9 mouse cellular contexts compared by ENCODE assay signal in the genomic region with DNA sequence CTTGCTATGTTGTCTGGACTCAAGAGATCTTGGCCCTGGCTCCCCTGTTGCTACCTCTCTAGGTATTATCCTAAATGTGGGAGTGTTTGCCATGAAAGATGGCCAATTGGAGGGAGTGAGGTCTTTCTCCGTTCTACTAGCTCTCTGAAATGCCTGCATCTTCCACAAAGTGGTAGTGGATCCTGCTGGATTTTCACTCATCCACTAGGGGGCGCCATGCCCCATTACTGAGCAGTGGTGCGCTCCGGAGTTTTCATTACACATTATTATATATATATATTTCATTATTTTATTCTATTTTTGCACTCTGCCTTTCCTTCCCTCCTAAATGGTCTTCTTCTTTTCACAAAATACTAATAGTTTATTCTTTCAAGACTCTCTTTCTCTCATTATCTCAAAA.
DNase-seq lines count a peak whose midpoint lies in the region; ATAC-seq and TF ChIP-seq lines count a peak whose summit lies in the region.
"Had no signal": no experiment of that assay in that cellular context is flagged by ENCODE, and none has a peak within 500 bp of the region (broad histone marks: within the 10 kb centered on the region; RNA-seq: fewer than 3 reads in every experiment).

No protein-coding gene starts in this region.

- no peak overlapping the region for H3K4me2 ChIP-seq in stomach, postnatal 0 days (replicated peaks; ENCODE audit: low read depth)

- TF ChIP-seq EP300 in stomach, postnatal 0 days (optimal IDR thresholded peaks at IDR 0.05) = no peak

- DNase-seq in cerebellum, adult 2 months = peak; percentile 56 to 60
- no peak for DNase-seq in cerebellum, adult 11 months
- DNase-seq in testis, postnatal 14 days (ENCODE audit: low spot score) = no peak
- peak; percentile 75 for DNase-seq in embryo, embryonic 11 days
- DNase-seq in kidney, postnatal 36 days = peak; percentile 49 to 86
- DNase-seq in stomach, postnatal 0 days (ENCODE audit: low spot score) = peak; percentile 56

- 21% methylated on average over 4 of the region's 4 CpGs for WGBS in cerebellum, adult 2 months
- 22% methylated on average over 4 of the region's 4 CpGs for WGBS in stomach, postnatal 0 days

- peaks cover 9% of the 10 kb centered on the region for H3K4me1 ChIP-seq in cerebellum, adult 2 months (ENCODE audit: control insufficient read depth, insufficient read depth, low read length)
- peaks cover 5% of the 10 kb centered on the region for H3K4me1 ChIP-seq in testis, adult 2 months (ENCODE audit: control insufficient read depth, insufficient read depth, low read length)
- H3K4me1 ChIP-seq in stomach, postnatal 0 days (replicated peaks; ENCODE audit: control insufficient read depth, insufficient read depth) = peaks cover 2% of the 10 kb centered on the region; the same call in 1 of the 2 replicates

- no peak overlapping the region for H3K9ac ChIP-seq in stomach, postnatal 0 days (ENCODE audit: low read length)

- H3K4me3 ChIP-seq in cerebellum, adult 2 months (replicated peaks; ENCODE audit: insufficient read depth, low read depth, low read length) = no peak overlapping the region
- H3K4me3 ChIP-seq in testis, adult 2 months (ENCODE audit: control insufficient read depth, low read depth, low read length) = no peak overlapping the region
- no peak overlapping the region for H3K4me3 ChIP-seq in stomach, postnatal 0 days (ENCODE audit: low read depth, low read length)

- H3K9me3 ChIP-seq in stomach, postnatal 0 days (ENCODE audit: control insufficient read depth, low read length) = no peaks in the 10 kb centered on the region

- peak; percentile 71 for ATAC-seq in megakaryocyte progenitor cell, adult 5-6 weeks (replicated peaks; ENCODE audit: poor library complexity)
- no peak for ATAC-seq in stomach, postnatal 0 days (ENCODE audit: low FRiP score, low TSS enrichment)
- ATAC-seq: Patski had no signal

- no peak overlapping the region for H3K27ac ChIP-seq in cerebellum, adult 2 months (ENCODE audit: insufficient read depth, low read length)
- no peak overlapping the region for H3K27ac ChIP-seq in testis, adult 2 months (ENCODE audit: control insufficient read depth, insufficient read depth, low read depth, low read length)
- H3K27ac ChIP-seq in stomach, postnatal 0 days (replicated peaks) = no peak overlapping the region

- H3K27me3 ChIP-seq in cerebellum, adult 2 months (ENCODE audit: control insufficient read depth, insufficient read depth, low read length) = no peaks in the 10 kb centered on the region
- no peaks in the 10 kb centered on the region for H3K27me3 ChIP-seq in testis, adult 2 months (ENCODE audit: control insufficient read depth, insufficient read depth, low read length)
- H3K27me3 ChIP-seq in stomach, postnatal 0 days (ENCODE audit: control insufficient read depth, insufficient read depth, low read length) = no peaks in the 10 kb centered on the region
- H3K27me3 ChIP-seq: Patski had no signal

- no peaks in the 10 kb centered on the region for H3K36me3 ChIP-seq in testis, adult 2 months (ENCODE audit: control insufficient read depth, insufficient read depth, low read length)
- H3K36me3 ChIP-seq in stomach, postnatal 0 days (ENCODE audit: control insufficient read depth, insufficient read depth, low read length) = peaks cover 2% of the 10 kb centered on the region; the same call in 1 of the 2 replicates

- no peak for TF ChIP-seq POLR2A in cerebellum, adult 2 months (IDR thresholded peaks at IDR 0.05; ENCODE audit: borderline replicate concordance, insufficient read depth, low read length)
- no peak for TF ChIP-seq POLR2A in testis, adult 2 months (IDR thresholded peaks at IDR 0.05; ENCODE audit: control insufficient read depth, low read depth, low read length)

- peak; percentile 70 for TF ChIP-seq CTCF in cerebellum, adult 2 months (IDR thresholded peaks at IDR 0.05; ENCODE audit: borderline replicate concordance, insufficient read depth, low read depth, low read length)
- TF ChIP-seq CTCF in testis, adult 2 months (IDR thresholded peaks at IDR 0.05; ENCODE audit: control insufficient read depth, insufficient read depth, insufficient replicate concordance, low read depth, low read length) = peak; percentile 66; the same call in 1 of the 2 replicates
- peak; percentile 84 for TF ChIP-seq CTCF in stomach, postnatal 0 days (IDR thresholded peaks at IDR 0.05; ENCODE audit: low read depth)

Comparison
In these comparisons a context has a peak if more than half of its experiments do, and no peak if none do; other contexts are left out.
1. DNase-seq: peak in cerebellum, adult 2 months (2 of 2), embryo, embryonic 11 days (single experiment), kidney, postnatal 36 days (2 of 2) and stomach, postnatal 0 days (single experiment); none in cerebellum, adult 11 months (single experiment) and testis, postnatal 14 days (single experiment).
2. Peak in every context shown above with its lines, with median percentiles within 50 percentile points of each other: CTCF ChIP-seq.